Mouse (Mus musculus): ENCODE results near the gene Fam173b.

GRCm38 (mm10) chr15:31611027-31611426, 9.4 kb downstream of the Fam173b start:
- TF ChIP-seq POLR2A (IDR thresholded peaks at IDR 0.05; ENCODE audit: low read depth, low read length) (no peak), CTCF (IDR thresholded peaks at IDR 0.05; ENCODE audit: extremely low read depth, insufficient read depth, insufficient read length, insufficient replicate concordance) (peak; percentile 42; the same call in 1 of the 2 replicates)
